ENCODE assay signal across 25 mouse cellular contexts in genomic region chr6:89549157-89549556, GRCm38 (mm10). TPM values are rescaled to one million over a fixed set of nuclear protein-coding genes. Genes with fewer than 3 reads are reported as not detected.
DNase-seq lines count a peak whose midpoint lies in the region; ATAC-seq and TF ChIP-seq lines count a peak whose summit lies in the region.
"Had no signal": no experiment of that assay in that cellular context is flagged by ENCODE, and none has a peak within 500 bp of the region (broad histone marks: within the 10 kb centered on the region; RNA-seq: fewer than 3 reads in every experiment).

No protein-coding gene starts in this region.

- WGBS in midbrain, postnatal 0 days: 70% methylated on average over 3 of the region's 3 CpGs
- WGBS in midbrain, embryonic 13.5 days: 75% methylated on average over 3 of the region's 3 CpGs
- WGBS in hindbrain, embryonic 11.5 days: 61% methylated on average over 3 of the region's 3 CpGs

- no peak for TF ChIP-seq CTCF in midbrain, postnatal 0 days (IDR thresholded peaks at IDR 0.05)

- no peak for ATAC-seq in midbrain, postnatal 0 days (ENCODE audit: low FRiP score)
- no peak for ATAC-seq in midbrain, embryonic 13.5 days
- 0 out of 2 replicates have a peak, but pooled peaks have one; percentile 31 for ATAC-seq in common myeloid progenitor, adult 5-6 weeks (replicated peaks; ENCODE audit: low read depth, poor library complexity, severe bottlenecking)
- ATAC-seq in megakaryocyte-erythroid progenitor cell, adult 5-6 weeks (replicated peaks; ENCODE audit: low FRiP score, low TSS enrichment, poor library complexity, severe bottlenecking): peak; percentile 52
- ATAC-seq in hindbrain, embryonic 11.5 days (ENCODE audit: low FRiP score): no peak
- ATAC-seq: activated CD4-positive, CD25-positive, alpha-beta regulatory T cell, adult 4 months; CD4-positive, CD25-positive, alpha-beta regulatory T cell, adult 4 months; forebrain, embryonic 14.5 days; hindbrain, postnatal 0 days; Patski had no signal

- DNase-seq in midbrain, postnatal 0 days (ENCODE audit: low spot score): peak; percentile 3
- DNase-seq in cerebellum, postnatal 14 days: no peak
- no peak for DNase-seq in lung, adult 18-20 months
- DNase-seq in hindbrain, embryonic 11.5 days (ENCODE audit: low spot score): no peak
- DNase-seq: adrenal gland, postnatal 14 days; B cell, adult 2 months; cerebellum, adult 18-20 months; cerebellum, adult 9-11 months; embryo, embryonic 11 days; gastrocnemius, postnatal 14 days; heart, postnatal 4 days had no signal

- no peak overlapping the region for H3K27ac ChIP-seq in midbrain, postnatal 0 days (ENCODE audit: low read depth, low read length)
- H3K27ac ChIP-seq in midbrain, embryonic 13.5 days: no peak overlapping the region
- H3K27ac ChIP-seq in hindbrain, embryonic 11.5 days (ENCODE audit: low read depth, low read length): no peak overlapping the region
- H3K27ac ChIP-seq: embryonic facial prominence, embryonic 15.5 days; forebrain, embryonic 10.5 days; heart, embryonic 13.5 days; hindbrain, embryonic 13.5 days; hindbrain, postnatal 0 days had no signal

- no peaks in the 10 kb centered on the region for H3K4me1 ChIP-seq in midbrain, postnatal 0 days (ENCODE audit: insufficient read depth, low read length)
- peaks cover 13% of the 10 kb centered on the region for H3K4me1 ChIP-seq in midbrain, embryonic 13.5 days (replicated peaks)
- H3K4me1 ChIP-seq in hindbrain, embryonic 11.5 days (replicated peaks; ENCODE audit: control insufficient read depth, insufficient read depth, low read length): no peaks in the 10 kb centered on the region

- no peak overlapping the region for H3K4me2 ChIP-seq in midbrain, postnatal 0 days (ENCODE audit: low read depth, low read length, poor library complexity, severe bottlenecking)
- H3K4me2 ChIP-seq in midbrain, embryonic 13.5 days (replicated peaks): no peak overlapping the region
- H3K4me2 ChIP-seq in hindbrain, embryonic 11.5 days (replicated peaks; ENCODE audit: low read depth, low read length): no peak overlapping the region
- H3K4me2 ChIP-seq: embryonic facial prominence, embryonic 15.5 days; heart, embryonic 13.5 days; hindbrain, embryonic 13.5 days had no signal

- no peaks in the 10 kb centered on the region for H3K9me3 ChIP-seq in midbrain, postnatal 0 days (ENCODE audit: low read length)
- no peaks in the 10 kb centered on the region for H3K9me3 ChIP-seq in midbrain, embryonic 13.5 days
- no peaks in the 10 kb centered on the region for H3K9me3 ChIP-seq in hindbrain, embryonic 11.5 days (ENCODE audit: control insufficient read depth, low read length)
- H3K9me3 ChIP-seq: embryonic facial prominence, embryonic 15.5 days; forebrain, embryonic 10.5 days; G1E; heart, embryonic 13.5 days; hindbrain, embryonic 13.5 days had no signal

- H3K9ac ChIP-seq in midbrain, postnatal 0 days (replicated peaks; ENCODE audit: low read length, poor library complexity, severe bottlenecking): no peak overlapping the region
- no peak overlapping the region for H3K9ac ChIP-seq in midbrain, embryonic 13.5 days (replicated peaks)
- no peak overlapping the region for H3K9ac ChIP-seq in hindbrain, embryonic 11.5 days (ENCODE audit: low read depth, low read length)
- H3K9ac ChIP-seq: embryonic facial prominence, embryonic 15.5 days; heart, embryonic 13.5 days; hindbrain, embryonic 13.5 days had no signal

- no peak overlapping the region for H3K4me3 ChIP-seq in midbrain, postnatal 0 days (ENCODE audit: low read depth, low read length)
- no peak overlapping the region for H3K4me3 ChIP-seq in midbrain, embryonic 13.5 days (replicated peaks)
- no peak overlapping the region for H3K4me3 ChIP-seq in hindbrain, embryonic 11.5 days (ENCODE audit: low read depth, low read length)
- H3K4me3 ChIP-seq: embryonic facial prominence, embryonic 15.5 days; erythroblast, embryonic 14.5 days; forebrain, embryonic 10.5 days; heart, embryonic 13.5 days; hindbrain, embryonic 13.5 days had no signal

- 0 out of 2 replicates have a peak, but pooled peaks cover 5% of the 10 kb centered on the region for H3K36me3 ChIP-seq in midbrain, postnatal 0 days (ENCODE audit: insufficient read depth, low read length)
- no peaks in the 10 kb centered on the region for H3K36me3 ChIP-seq in midbrain, embryonic 13.5 days
- no peaks in the 10 kb centered on the region for H3K36me3 ChIP-seq in hindbrain, embryonic 11.5 days (ENCODE audit: control insufficient read depth, insufficient read depth, low read length)
- H3K36me3 ChIP-seq: embryonic facial prominence, embryonic 15.5 days; forebrain, embryonic 10.5 days; G1E; heart, embryonic 13.5 days; hindbrain, embryonic 13.5 days had no signal

- H3K27me3 ChIP-seq in midbrain, postnatal 0 days (ENCODE audit: insufficient read depth, low read length): no peaks in the 10 kb centered on the region
- H3K27me3 ChIP-seq in midbrain, embryonic 13.5 days: no peaks in the 10 kb centered on the region
- no peaks in the 10 kb centered on the region for H3K27me3 ChIP-seq in hindbrain, embryonic 11.5 days (ENCODE audit: control insufficient read depth, insufficient read depth, low read length)
- H3K27me3 ChIP-seq: embryonic facial prominence, embryonic 15.5 days; heart, embryonic 13.5 days; hindbrain, embryonic 13.5 days; Patski had no signal

RNA-seq across cellular contexts. Expression of gene Chchd6, which starts 46.3 kb away (rescaled TPM):
- total RNA-seq in midbrain, postnatal 0 days (2014; rRNA removed): 168 and 192 TPM in 2 replicates
- polyA plus RNA-seq in midbrain, postnatal 0 days (2015; fragmentation: Nextera tagmentation; extraction: Ambion mirVana): 182 and 217 TPM in 2 replicates
- 121 and 126 TPM in 2 replicates for polyA plus RNA-seq in midbrain, embryonic 13.5 days (2015; fragmentation: Nextera tagmentation; extraction: Ambion mirVana)
- 16.2 and 16.5 TPM in 2 replicates for total RNA-seq in common myeloid progenitor, adult 5-6 weeks (2017)
- total RNA-seq in megakaryocyte-erythroid progenitor cell, adult 5-6 weeks (2014; fragmentation: Nextera tagmentation): 11.4 and 16.1 TPM in 2 replicates
- total RNA-seq in megakaryocyte-erythroid progenitor cell, adult 5-6 weeks (2017): 7.0 and 12.0 TPM in 2 replicates
- polyA plus RNA-seq in hindbrain, embryonic 11.5 days (2014; fragmentation: Nextera tagmentation; extraction: Ambion mirVana): 86.2 and 91.2 TPM in 2 replicates

Comparison
In these comparisons a context has a peak if more than half of its experiments do, and no peak if none do; other contexts are left out.
1. ATAC-seq: peak in common myeloid progenitor, adult 5-6 weeks (single experiment) and megakaryocyte-erythroid progenitor cell, adult 5-6 weeks (single experiment); none in midbrain, postnatal 0 days (single experiment), midbrain, embryonic 13.5 days (single experiment) and hindbrain, embryonic 11.5 days (single experiment).